Mouse (Mus musculus): ENCODE data around the gene Ppip5k2.

GRCm38 (mm10) chr1:97773362-97773761, 3.2 kb upstream of the Ppip5k2 start:
- TF ChIP-seq POLR2A (IDR thresholded peaks at IDR 0.05; ENCODE audit: insufficient read length, low read depth), result no peak
- TF ChIP-seq MAX (IDR thresholded peaks at IDR 0.05; ENCODE audit: low read depth), result no peak
